Mouse (Mus musculus) cerebellum, postnatal 4 days (tissue): ENCODE measurements around the gene Nfatc2ip.

Source experiments
- DNase-seq, 2 experiments: peaks; one replicate each; pipeline ENCODE4 v3.0.0; 2022; ENCODE audit warnings: low spot score in 2 of 2, mixed read lengths in 1 of 2

The Nfatc2ip gene

DNA sequence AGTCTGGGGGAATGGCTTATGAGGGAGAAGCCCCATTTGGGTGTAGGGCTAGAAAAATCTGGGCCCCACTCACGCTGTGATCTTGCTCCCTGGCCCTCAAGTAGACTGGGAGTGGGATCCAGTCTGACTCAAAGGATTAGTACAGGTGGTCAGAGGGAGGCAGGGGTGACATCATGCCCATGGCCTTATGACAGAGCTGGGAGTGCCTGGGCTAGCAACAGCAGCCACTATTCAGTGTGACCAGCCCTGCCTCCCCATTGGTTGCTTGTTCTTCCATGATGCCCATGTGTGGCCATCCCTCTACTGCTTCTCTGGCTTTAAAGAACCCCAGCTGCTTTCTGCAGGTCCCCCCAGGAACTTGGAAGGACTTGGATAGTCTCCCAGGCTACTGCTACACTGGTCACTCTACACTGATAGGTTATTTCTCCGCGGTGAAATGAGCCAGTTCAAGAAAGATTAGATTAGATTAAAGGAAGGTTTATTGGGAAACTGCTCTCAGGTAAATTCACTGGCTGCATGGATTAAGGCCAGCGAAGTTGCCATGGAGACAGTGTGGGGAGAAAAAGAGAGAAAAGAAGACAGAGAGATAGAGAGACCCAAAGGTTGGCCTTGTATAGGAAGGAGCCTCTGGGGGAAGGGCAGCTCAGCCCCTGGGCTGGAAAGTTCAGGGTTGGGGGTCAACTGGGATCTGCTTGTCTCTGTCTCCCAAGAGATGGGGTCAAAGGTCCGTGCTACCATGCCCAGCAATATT is 40.5 kb downstream of the Nfatc2ip start:
- DNase-seq: no peak

DNA sequence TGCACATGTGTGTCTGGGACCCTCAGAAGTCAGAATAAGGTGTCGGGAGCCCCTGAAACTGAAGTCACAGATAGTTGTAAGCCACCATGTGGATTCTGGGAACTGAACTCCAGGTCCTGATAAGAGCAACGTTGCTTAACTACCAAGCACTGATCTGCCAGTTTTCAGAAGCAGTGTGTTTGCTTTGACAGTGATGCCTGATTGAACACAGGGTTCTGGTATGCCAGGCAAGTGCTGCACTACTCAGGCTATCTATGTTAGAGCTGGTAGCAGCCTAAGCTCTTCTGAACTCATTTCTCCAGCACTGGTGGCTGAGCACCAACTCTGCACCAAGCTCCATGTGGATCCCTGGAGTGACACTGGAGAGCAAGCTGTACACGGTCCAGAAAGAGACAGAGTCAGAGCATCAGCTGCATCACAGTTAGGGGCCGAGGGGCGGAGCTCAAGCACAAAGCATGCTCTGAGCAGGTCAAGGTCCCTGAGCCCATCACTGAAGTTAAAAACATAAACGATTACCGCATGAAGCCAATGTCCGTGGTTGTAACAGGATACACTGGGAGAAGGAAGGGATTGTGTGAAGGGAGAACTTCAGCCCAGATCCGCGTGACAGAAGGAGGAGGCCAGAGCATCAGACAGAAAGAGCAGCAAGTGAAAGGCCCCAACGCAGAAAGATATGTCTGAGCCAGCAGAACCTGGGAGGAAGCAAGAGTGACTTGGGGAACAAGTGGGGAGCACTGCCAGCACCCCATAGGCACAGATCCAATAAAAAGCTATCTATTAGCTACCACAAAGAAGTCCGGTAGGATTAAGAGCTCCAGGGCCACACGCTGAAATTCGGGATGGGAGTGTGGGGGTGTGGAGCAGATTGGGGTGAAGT is 41.6 kb downstream of the Nfatc2ip start:
- no peak for DNase-seq

DNA sequence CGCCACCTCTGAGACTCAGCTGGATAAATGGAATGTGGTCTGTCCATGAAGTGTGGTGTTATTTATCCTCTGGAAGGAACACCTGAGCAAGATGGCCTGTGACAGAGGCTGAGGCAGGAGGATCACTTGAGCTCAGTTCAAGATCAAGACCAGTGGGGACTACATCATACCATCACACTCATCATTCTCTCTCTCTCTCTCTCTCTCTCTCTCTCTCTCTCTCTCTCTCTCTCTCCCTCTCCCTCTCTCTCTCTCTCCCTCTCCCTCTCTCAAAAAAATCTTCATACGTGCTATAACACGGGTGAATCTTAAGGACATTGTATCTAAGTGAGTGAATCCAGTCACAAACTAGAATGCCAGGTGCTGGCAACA is 42.6 kb downstream of the Nfatc2ip start:
- no peak for DNase-seq

GRCm38 (mm10) chr7:126353251-126353993 is 43.1 kb downstream of the Nfatc2ip start:
- DNase-seq: no peak

DNA sequence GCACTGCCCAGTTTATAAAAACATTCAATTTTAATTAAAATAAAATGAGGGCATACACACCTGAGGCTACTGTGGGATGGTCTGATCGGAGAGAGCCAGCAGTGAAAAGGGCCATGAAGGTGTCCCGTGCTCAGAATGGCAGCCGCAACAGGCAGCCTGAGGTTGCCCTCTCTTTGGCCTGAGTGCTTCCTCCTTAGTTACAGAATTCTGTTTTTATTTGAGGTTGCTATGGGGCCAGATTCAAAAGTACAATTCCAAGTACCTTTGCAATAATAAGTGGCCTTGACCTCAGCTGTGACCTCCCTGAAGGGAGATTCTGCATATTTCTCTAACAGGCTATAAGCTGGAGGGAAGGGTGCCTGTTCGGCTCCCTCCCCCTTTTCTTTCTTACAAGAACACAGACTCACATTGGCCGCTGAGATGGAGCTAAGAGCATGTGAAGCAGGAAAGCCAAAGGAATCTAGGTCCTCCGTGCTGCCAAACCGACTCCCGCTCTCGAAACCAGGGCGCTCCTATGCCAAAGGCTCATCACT is 45.1 kb downstream of the Nfatc2ip start:
- no peak for DNase-seq

DNA sequence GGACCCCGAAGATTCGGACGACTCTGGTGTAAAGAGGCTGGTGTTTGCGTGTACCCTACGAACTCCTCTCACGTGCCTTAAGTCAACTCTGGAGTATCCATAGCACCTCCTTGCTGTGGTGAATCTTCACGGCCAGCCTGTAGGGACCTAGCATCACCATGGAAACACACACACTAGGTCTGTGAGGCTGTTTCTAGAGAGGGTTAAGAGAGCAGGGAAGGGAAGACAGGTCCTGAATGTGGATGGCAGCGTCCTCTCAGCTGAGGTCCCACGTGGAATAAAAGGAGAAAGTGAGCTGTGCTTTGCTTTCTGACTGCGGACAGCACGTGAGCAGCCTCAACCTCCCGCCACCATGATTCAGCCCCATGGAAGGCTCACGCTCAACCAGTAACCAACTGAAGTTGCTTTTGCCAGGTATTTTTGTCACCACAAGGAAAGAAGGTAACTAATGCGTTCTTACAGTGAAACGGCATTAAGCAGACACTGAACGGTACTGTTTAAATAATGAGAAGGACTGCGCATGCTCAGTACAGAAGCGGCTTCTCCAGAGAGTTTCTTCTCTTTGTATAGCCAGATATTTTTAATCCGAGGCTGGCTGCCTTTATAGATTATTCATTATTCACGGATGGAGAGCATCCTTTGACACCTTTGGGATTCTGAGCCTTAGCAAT is 45.7 kb downstream of the Nfatc2ip start:
- no peak for DNase-seq

DNA sequence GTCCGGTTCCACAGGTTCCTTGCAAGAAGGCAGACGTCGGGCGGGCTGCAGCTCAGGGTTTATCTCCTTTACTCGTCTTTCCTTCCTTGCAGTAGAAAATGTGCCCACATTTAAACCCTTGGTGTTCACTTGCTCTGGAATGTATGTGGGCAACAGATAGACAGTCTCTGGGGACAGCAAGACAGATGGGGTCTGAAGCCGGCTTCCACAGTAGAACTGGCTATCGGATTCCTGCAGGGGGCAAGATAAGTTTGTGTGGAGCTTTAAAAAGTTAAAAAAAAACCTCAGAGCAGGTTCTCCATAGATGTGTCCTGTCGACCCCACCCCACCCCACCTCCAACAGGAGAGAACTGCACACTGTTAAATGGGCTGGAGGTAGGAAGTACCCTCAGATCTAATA is 48.2 kb downstream of the Nfatc2ip start:
- DNase-seq: no peak

DNA sequence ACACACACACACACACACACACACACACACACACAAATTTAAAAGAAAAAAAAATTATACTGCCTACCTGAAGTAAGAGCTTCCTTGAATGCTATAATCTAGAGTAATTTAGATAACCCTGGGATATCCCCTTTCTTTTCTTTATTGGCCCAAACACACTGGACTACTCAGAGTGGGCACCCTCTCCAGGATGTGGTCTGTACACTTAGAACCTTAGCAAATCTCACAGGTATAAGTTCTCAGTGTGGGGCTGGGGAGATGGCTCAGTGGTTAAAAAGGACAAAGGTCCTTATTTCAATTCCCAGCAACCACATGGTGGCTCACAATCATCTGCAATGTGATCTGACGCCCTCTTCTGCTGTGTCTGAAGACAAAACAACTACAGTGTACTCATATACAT is 49.4 kb downstream of the Nfatc2ip start:
- DNase-seq: no peak

DNA sequence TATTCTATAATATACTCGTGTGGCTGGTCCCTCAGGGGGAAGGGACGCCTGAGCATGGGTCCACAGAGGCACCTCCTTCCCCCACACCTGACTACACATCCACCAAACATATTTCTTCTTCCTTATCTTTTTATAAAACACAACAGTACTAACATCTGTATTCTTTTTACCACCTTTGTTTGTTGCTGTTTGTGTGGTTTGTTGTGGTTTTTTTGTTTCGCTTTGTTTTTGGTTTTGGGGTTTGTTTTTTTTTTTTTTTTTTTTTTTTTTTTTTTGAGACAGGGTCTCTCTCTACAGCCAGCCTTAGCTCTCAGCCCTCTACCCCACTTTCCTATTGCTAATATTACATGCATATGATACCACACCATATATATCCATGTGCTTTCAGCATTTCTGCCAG is 50.6 kb downstream of the Nfatc2ip start:
- DNase-seq: no peak

DNA sequence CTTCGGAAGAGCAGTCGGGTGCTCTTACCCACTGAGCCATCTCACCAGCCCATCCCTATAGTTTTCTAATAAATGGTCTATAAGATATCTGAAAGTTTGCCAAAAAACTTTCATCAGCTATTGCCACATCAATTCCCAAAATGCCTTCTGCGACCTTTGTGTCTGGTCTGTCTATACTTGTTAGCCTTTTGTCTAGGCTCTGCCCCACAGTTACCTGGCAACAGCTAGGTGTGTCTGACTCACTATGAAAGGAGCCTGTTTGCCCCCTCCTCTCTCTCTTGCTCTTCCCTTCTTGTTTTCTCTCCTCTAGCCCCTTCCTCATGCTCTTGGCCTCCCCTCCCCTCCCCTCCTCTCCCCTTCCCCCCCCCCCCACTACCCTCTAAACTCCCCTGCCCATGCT is 51.0 kb downstream of the Nfatc2ip start:
- no peak for DNase-seq

DNA sequence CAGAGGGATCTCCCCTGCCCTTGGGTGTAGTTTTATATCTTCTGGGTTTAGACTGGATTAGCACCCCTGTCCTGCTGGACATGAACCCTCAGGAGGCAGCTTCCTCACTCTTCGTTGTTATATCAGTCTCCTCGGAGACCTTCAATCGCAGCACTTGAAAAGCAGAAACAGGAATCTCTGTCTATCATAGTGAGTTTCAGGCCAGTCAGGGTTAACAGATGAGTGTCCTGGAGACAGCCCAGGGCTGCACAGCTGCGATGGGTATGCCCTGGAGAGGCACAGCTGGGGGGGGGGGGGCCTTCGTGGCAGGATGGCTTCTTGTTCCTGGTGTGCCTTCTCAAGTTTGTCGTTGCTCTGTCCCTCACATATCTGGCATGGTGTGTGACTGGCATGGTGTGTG is 55.6 kb downstream of the Nfatc2ip start:
- DNase-seq: no peak

- no peak for DNase-seq
Measured at GRCm38 (mm10) chr7:126340206-126340618, 56.3 kb downstream of the Nfatc2ip start.

DNA sequence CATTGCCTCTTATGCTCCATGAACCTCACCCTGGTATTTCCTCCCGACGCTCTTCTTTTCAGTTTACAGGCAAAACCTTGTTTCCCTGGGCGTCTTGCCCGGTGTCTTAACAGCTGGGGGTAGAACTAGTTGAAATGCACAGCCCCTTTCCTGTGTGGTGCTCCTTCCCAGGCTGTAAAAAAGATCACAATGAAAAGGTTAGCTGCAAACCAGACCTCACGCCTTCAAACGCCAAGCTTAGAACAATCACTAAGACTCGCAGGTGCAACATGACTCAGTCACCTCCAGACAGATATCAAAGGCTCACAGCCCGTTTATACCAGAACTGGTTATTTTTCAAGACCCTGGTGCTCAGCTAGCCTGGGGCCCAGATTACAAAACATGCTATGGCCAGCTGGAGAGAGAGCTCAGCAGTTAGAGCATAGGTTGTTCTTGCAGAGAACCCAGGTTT is 57.0 kb downstream of the Nfatc2ip start:
- no peak for DNase-seq

DNA sequence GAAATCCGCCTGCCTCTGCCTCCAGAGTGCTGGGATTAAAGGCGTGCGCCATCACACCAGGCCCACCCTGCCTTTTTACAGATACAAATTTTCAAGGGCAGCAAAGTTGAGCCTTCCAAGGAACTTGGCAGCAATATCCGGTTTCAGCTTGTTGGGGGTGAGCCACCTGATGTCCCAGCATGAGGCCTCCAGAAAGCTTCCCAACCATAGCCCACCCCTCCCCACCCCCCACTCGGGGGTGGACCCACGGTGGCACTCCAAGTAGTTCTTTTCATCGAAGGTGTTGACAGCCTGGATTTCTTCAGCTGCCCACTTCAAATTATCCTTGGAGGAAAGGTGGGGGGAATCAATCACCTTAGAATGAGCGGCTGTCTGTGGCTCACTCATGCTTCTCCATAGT is 57.6 kb downstream of the Nfatc2ip start:
- no peak for DNase-seq

DNA sequence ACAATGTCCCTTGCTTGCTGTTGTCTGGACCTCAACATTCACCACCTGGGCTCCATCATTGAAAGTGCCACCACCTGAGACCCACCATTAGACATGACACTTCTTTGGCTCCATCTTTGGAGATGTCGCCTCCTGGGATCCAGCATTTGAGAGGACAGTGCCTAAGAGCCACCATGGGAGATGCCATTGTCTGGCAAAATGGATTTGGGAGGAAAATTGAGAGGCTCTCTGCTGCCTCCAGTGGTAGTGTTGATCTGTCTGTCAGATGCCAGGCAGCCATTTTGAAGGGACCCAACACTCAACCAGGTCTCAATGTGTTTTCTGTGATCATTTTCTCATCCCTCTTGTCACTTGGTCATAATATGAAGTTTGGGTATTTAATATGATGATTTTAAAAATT is 61.0 kb downstream of the Nfatc2ip start:
- DNase-seq: no peak
